Mouse (Mus musculus): ENCODE data around the gene Mcm10. TPM values are rescaled to one million over a fixed set of nuclear protein-coding genes. Genes with fewer than 3 reads are reported as not detected.
A peak's percentile ranks its signal among the peaks of the same experiment; 100 is the strongest.

Mcm10 gene
- total RNA-seq, 2 experiments from 2014 or later = 4.9 to 10.9 TPM

GRCm38 (mm10) chr2:5032665-5033064 is 20.1 kb upstream of the Mcm10 start:
- DNase-seq = no peak

GRCm38 (mm10) chr2:5031215-5031614 is 18.6 kb upstream of the Mcm10 start:
- no peak for DNase-seq

- DNase-seq = no peak
Measured at GRCm38 (mm10) chr2:5029808-5030207, 17.2 kb upstream of the Mcm10 start.

- no peak for DNase-seq
Measured at GRCm38 (mm10) chr2:5028047-5028446, 15.5 kb upstream of the Mcm10 start.

- no peak for DNase-seq
Measured at GRCm38 (mm10) chr2:5027057-5027456, 14.5 kb upstream of the Mcm10 start.

- no peak for DNase-seq
Measured at GRCm38 (mm10) chr2:5025162-5025733, 12.7 kb upstream of the Mcm10 start.

GRCm38 (mm10) chr2:5023699-5024399 is 11.3 kb upstream of the Mcm10 start:
- DNase-seq = peak; percentile 47 to 51

GRCm38 (mm10) chr2:5023275-5023674 is 10.7 kb upstream of the Mcm10 start:
- no peak for DNase-seq

- DNase-seq = no peak
Measured at GRCm38 (mm10) chr2:5019708-5020107, 7.1 kb upstream of the Mcm10 start.

GRCm38 (mm10) chr2:5016922-5017321 is 4.3 kb upstream of the Mcm10 start:
- no peak for DNase-seq

GRCm38 (mm10) chr2:5015527-5015926 is 2.9 kb upstream of the Mcm10 start:
- DNase-seq = no peak

GRCm38 (mm10) chr2:5014616-5015015 is 2.0 kb upstream of the Mcm10 start:
- DNase-seq = no peak

GRCm38 (mm10) chr2:5011898-5012490 is 597 bp downstream of the Mcm10 start:
- no peak for DNase-seq

GRCm38 (mm10) chr2:5007107-5007506 is 5.5 kb downstream of the Mcm10 start:
- no peak for DNase-seq

- DNase-seq = no peak
Measured at GRCm38 (mm10) chr2:5001266-5001665, 11.3 kb downstream of the Mcm10 start.

- DNase-seq = peak in 1 of 2 experiments; percentile 14
Measured at GRCm38 (mm10) chr2:4998905-4999304, 13.7 kb downstream of the Mcm10 start.

GRCm38 (mm10) chr2:4996421-4996824 is 16.2 kb downstream of the Mcm10 start:
- DNase-seq = no peak

GRCm38 (mm10) chr2:4995646-4996045 is 16.9 kb downstream of the Mcm10 start:
- no peak for DNase-seq

GRCm38 (mm10) chr2:4994436-4994835 is 18.2 kb downstream of the Mcm10 start:
- DNase-seq = no peak

- DNase-seq = no peak
Measured at GRCm38 (mm10) chr2:4993584-4993983, 19.0 kb downstream of the Mcm10 start.

GRCm38 (mm10) chr2:4988826-4989424 is 23.7 kb downstream of the Mcm10 start:
- peak in 1 of 2 experiments; percentile 13 for DNase-seq

- no peak for DNase-seq
Measured at GRCm38 (mm10) chr2:4987388-4988180, 25.0 kb downstream of the Mcm10 start.

Data from adrenal gland, postnatal 36 days (tissue).